In the genomic region with DNA sequence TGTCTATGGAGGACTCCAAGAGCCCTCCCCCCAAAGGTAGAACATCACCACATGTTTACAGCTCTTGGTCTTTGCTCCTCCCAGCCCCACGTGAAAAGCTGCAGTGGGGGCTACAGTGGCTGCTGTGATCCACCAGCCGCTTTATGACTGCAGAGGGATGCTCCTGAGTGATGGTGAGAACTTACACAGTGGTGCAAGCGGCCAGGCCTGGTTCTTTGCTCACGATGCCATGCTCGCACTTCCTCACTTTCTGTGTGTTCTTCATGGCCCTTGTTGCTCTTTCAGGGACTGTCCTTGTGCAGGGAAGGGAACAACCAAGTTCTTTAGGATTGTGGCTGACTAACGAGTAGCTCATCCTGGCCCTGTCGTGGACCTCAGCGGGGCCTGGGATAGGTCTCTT, we compare ENCODE assay signal across 28 mouse cellular contexts.
"Had no signal": no experiment of that assay in that cellular context is flagged by ENCODE, and none has a peak within 500 bp of the region (broad histone marks: within the 10 kb centered on the region; RNA-seq: fewer than 3 reads in every experiment).

No protein-coding gene starts in this region.

- H3K27me3 ChIP-seq: limb, embryonic 12.5 days; limb, embryonic 13.5 days; limb, embryonic 15.5 days; liver, embryonic 12.5 days; liver, embryonic 13.5 days; liver, embryonic 15.5 days; lung, embryonic 15.5 days; megakaryocyte, embryonic 14.5 days; midbrain, embryonic 12.5 days; midbrain, embryonic 13.5 days; midbrain, embryonic 15.5 days; neural tube, embryonic 12.5 days had no signal

- DNase-seq: left cerebral cortex, postnatal 4 days; liver; liver, embryonic 13.5 days; liver, postnatal 0 days; lung, adult 18-20 months; lung, adult 2 months; lung, embryonic 14.5 days; lung, postnatal 10 days; lung, postnatal 14 days; lung, postnatal 36 days; lung, postnatal 4 days; midbrain, embryonic 14.5 days had no signal

- H3K4me1 ChIP-seq: limb, embryonic 10.5 days; limb, embryonic 12.5 days; limb, embryonic 13.5 days; limb, embryonic 15.5 days; lung, embryonic 15.5 days; midbrain, embryonic 10.5 days; midbrain, embryonic 12.5 days; midbrain, embryonic 13.5 days; midbrain, embryonic 15.5 days; neural tube, embryonic 12.5 days had no signal

- H3K9me3 ChIP-seq: limb, embryonic 10.5 days; limb, embryonic 12.5 days; limb, embryonic 13.5 days; limb, embryonic 15.5 days; liver, embryonic 12.5 days; liver, embryonic 13.5 days; liver, embryonic 15.5 days; lung, embryonic 15.5 days; megakaryocyte, embryonic 14.5 days; midbrain, embryonic 10.5 days; midbrain, embryonic 12.5 days; midbrain, embryonic 13.5 days; midbrain, embryonic 15.5 days; neural tube, embryonic 12.5 days had no signal

- H3K4me3 ChIP-seq: limb, embryonic 10.5 days; limb, embryonic 12.5 days; limb, embryonic 13.5 days; limb, embryonic 15.5 days; liver, embryonic 12.5 days; liver, embryonic 13.5 days; liver, embryonic 15.5 days; lung, embryonic 15.5 days; megakaryocyte, embryonic 14.5 days; midbrain, embryonic 10.5 days; midbrain, embryonic 12.5 days; midbrain, embryonic 13.5 days; midbrain, embryonic 15.5 days; myocyte; neural tube, embryonic 12.5 days had no signal

- H3K27ac ChIP-seq: limb, embryonic 10.5 days; limb, embryonic 12.5 days; limb, embryonic 13.5 days; limb, embryonic 15.5 days; liver, embryonic 12.5 days; liver, embryonic 13.5 days; liver, embryonic 14.5 days; liver, embryonic 15.5 days; lung, embryonic 15.5 days; macrophage; midbrain, embryonic 10.5 days; midbrain, embryonic 12.5 days; midbrain, embryonic 13.5 days; midbrain, embryonic 15.5 days; neural tube, embryonic 12.5 days had no signal
